Mouse (Mus musculus): ENCODE data around the gene Tfe3. TPM values are rescaled to one million over a fixed set of nuclear protein-coding genes. Genes with fewer than 3 reads are reported as not detected.
"Not testable (repeated sequence)": the region's sequence is repeated elsewhere in the genome, so short reads cannot be mapped to it uniquely, and the experiment has no call there.

Gene Tfe3
- 16.2 and 16.5 TPM in 2 replicates for polyA plus RNA-seq (2014; fragmentation: Nextera tagmentation; extraction: Ambion mirVana)

DNA sequence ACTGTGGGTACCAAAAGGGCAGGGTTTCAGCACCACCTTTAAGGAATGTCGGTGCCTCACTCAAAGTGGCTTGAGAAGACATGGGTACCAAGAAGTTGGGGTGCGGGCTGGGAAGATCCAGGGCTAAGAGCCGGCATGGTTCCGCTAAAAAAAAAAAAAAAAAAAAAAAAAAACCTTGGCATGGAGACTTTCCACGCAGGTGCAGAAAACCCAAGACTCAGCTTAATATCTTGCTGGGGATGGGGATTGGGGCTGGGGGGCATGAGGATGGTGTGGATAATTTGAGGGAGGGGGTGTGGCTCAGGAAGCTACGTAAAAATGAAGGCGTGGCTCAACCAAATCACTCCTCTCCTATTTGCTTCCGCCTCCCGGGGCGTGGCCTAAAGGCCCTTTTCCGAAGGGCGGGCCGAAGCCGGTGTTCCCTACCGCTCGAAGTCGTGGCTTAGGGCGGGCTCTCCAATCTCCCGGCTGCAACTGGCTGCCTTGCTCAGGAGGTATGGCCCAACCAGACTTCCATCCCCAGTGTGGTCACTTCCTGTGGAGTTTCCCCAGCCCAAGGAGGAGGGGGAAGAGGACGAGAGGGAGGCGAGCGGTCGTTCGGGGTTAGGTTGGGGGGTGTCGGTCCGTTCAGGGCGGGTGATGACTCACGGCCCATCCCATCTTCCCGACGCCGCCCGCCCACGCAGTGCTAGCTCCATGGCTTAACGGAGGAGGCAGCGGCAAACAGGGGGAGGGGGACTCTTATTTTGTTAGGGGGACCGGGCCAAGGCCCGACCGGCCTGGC lies at the start of gene Tfe3:
Gene Tfe3 (plus strand): TSS at position 424 of the 784 bp plus-strand sequence.
- Histone ChIP-seq H3K9ac (replicated peaks; ENCODE audit: low read length) (peak within 1 kb of the TSS; percentile 57), H3K27me3 (ENCODE audit: control insufficient read depth, insufficient read depth, low read length) (no peaks in the 10 kb centered on the region), H3K27ac (replicated peaks; ENCODE audit: low read depth, low read length) (no peak within 1 kb of the TSS), H3K36me3 (replicated peaks; ENCODE audit: control insufficient read depth, insufficient read depth, low read depth, low read length) (no peaks in the 10 kb centered on the region), H3K4me1 (ENCODE audit: control insufficient read depth, insufficient read depth, low read length) (no peaks in the 10 kb centered on the region), H3K4me3 (ENCODE audit: low read depth, low read length) (peak within 1 kb of the TSS; percentile 69), H3K4me2 (ENCODE audit: low read depth, low read length) (peak within 1 kb of the TSS; percentile 65), H3K9me3 (replicated peaks; ENCODE audit: control insufficient read depth, low read length) (no peaks in the 10 kb centered on the region)
- DNase-seq (ENCODE audit: low spot score) (peak; percentile 91), ATAC-seq (replicated peaks; ENCODE audit: insufficient number of reproducible peaks, low FRiP score, low TSS enrichment, low read depth) (peak; percentile 95)
- WGBS: 14% methylated on average over 33 of the region's 38 CpGs

DNA sequence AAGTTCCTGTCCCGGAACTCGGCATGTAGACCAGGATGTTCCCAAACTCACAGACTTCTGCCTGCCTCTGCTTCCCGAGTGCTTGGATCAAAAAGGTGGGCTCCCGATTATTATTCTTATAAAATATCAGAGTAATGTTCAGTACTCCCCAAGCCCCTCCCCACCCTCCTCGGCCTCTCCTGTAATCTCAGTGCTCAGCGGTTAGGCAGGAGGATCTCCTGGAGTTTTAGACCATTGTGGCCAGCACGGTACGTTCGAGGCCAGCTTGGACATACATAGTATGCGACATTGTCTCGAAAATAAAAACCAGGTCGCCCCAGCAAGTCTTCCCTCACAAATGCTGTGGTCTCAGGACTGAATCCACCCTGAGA lies 48.6 kb upstream of the Tfe3 start:
- H3K4me3 ChIP-seq (ENCODE audit: low read depth, low read length): peak overlapping the region; percentile 23
- not testable (repeated sequence) for H3K9ac ChIP-seq (replicated peaks; ENCODE audit: low read length); H3K9me3 ChIP-seq (replicated peaks; ENCODE audit: control insufficient read depth, low read length); DNase-seq (ENCODE audit: low spot score); H3K27me3 ChIP-seq (ENCODE audit: control insufficient read depth, insufficient read depth, low read length); H3K4me1 ChIP-seq (ENCODE audit: control insufficient read depth, insufficient read depth, low read length); ATAC-seq (replicated peaks; ENCODE audit: insufficient number of reproducible peaks, low FRiP score, low TSS enrichment, low read depth); H3K36me3 ChIP-seq (replicated peaks; ENCODE audit: control insufficient read depth, insufficient read depth, low read depth, low read length); H3K27ac ChIP-seq (replicated peaks; ENCODE audit: low read depth, low read length)
- H3K4me2 ChIP-seq (ENCODE audit: low read depth, low read length): peak overlapping the region; percentile 39
- WGBS: 31% methylated on average over 4 of the region's 12 CpGs

DNA sequence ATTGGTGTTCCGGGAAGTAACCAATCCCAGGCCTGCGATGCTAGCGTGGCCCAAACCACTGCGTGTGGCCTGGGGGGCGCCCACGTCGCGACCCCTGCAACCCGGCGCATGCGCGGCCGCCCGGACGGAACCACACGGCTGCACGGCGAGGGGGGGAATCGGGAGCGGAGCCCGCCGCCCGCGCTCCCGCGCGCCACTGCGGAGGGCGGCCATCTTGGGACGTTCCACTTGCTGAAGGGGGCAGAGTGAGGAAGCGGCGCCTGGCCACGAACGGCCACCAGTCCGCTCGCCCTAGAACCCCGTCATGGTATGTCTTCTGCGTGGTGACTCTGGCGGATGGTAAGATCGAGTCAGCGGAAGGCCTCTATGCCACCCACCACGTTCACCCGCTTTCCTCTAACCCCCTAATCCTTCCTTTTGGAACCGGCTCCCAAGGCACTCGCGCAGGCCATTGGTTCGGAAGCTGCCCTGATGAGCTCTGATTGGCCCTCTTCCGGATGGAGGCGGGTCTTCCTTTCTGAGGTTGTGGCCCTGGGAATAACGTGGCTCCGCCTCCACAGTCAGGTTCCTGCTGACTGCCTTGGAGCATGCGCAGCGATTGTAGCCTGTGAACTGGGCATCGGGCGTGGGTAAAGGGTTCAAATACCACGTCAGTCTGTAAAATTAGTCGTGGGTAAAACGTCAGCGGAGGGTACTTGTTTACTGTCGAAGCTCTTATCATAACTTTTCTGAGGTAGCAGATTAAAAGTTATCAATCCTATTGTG lies 48.0 kb upstream of the Tfe3 start, which contains the start of gene Wdr45:
Gene Wdr45 (plus strand): TSS at position 199 of the 765 bp plus-strand sequence.
- Histone ChIP-seq H3K4me2 (ENCODE audit: low read depth, low read length) (peak within 1 kb of the TSS; percentile 39), H3K4me3 (ENCODE audit: low read depth, low read length) (peak within 1 kb of the TSS; percentile 23)
- ATAC-seq (replicated peaks; ENCODE audit: insufficient number of reproducible peaks, low FRiP score, low TSS enrichment, low read depth) (peak; percentile 95), DNase-seq (ENCODE audit: low spot score) (peak; percentile 91)
- not testable (repeated sequence) for H3K36me3 ChIP-seq (replicated peaks; ENCODE audit: control insufficient read depth, insufficient read depth, low read depth, low read length); H3K27ac ChIP-seq (replicated peaks; ENCODE audit: low read depth, low read length); H3K9me3 ChIP-seq (replicated peaks; ENCODE audit: control insufficient read depth, low read length); H3K4me1 ChIP-seq (ENCODE audit: control insufficient read depth, insufficient read depth, low read length); H3K9ac ChIP-seq (replicated peaks; ENCODE audit: low read length); H3K27me3 ChIP-seq (ENCODE audit: control insufficient read depth, insufficient read depth, low read length)
- WGBS: 16% methylated on average over 36 of the region's 60 CpGs

DNA sequence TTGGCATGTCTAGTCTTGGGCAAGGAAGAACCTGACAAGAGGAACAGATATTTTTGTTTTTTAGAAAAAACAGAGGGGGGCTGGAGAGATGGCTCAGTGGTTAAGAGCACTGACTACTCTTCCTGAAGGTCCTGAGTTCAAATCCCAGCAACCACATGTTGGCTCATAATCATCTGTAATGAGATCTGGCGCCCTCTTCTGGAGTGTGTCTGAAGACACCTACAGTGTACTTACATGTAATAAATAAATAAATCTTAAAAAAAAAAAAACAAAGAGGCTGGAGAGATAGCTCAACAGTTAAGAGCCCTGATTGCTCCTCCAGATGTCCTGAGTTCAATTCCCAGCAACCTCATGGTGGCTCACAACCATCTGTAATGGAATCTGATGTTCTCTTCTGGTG lies 46.3 kb upstream of the Tfe3 start:
- not testable (repeated sequence) for DNase-seq (ENCODE audit: low spot score); H3K27ac ChIP-seq (replicated peaks; ENCODE audit: low read depth, low read length); H3K9ac ChIP-seq (replicated peaks; ENCODE audit: low read length); H3K4me3 ChIP-seq (ENCODE audit: low read depth, low read length); H3K36me3 ChIP-seq (replicated peaks; ENCODE audit: control insufficient read depth, insufficient read depth, low read depth, low read length); H3K9me3 ChIP-seq (replicated peaks; ENCODE audit: control insufficient read depth, low read length); H3K4me2 ChIP-seq (ENCODE audit: low read depth, low read length); H3K4me1 ChIP-seq (ENCODE audit: control insufficient read depth, insufficient read depth, low read length); ATAC-seq (replicated peaks; ENCODE audit: insufficient number of reproducible peaks, low FRiP score, low TSS enrichment, low read depth); H3K27me3 ChIP-seq (ENCODE audit: control insufficient read depth, insufficient read depth, low read length)
- 42% methylated on average over 1 of the region's 1 CpGs for WGBS

DNA sequence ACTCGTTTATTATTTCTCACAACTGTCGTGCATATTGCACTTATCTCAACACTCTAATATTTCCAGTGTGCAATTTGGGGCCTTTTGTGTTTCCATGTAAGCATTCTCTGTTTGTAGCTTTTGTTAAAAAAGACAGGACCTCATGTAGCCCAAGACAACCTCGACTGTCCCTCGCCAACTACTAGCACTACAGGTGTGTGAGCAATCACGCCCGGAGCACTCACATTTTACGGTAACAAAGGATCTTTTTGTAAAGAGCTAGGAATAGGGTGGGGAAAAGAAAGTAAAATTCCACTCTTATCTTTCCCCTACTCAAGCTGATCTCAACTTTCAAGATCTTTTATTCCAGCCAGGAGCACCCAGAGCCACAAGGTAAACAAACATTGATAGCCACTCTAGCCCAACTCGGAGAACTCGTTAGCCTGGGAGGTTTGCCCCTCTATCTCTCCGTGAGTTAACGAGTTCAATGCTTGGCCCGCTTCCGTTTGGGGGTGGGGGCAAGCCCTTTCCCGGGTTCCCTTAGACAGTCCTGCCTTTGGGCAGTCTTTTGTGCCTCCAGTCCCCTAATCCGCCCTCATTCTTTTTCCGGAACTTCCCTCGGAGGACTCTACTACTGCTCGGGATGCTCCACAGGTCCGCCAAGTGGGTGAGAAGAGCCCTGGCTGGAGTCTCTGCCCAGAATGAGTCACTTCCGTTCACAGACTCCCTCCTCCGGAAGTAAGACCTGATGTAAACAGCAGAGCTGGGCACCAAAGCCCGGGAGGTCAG lies 40.7 kb upstream of the Tfe3 start, which contains the start of gene Gm45208:
Gene Gm45208 (plus strand): TSS at position 732 of the 768 bp plus-strand sequence.
- H3K27me3 ChIP-seq (ENCODE audit: control insufficient read depth, insufficient read depth, low read length): no peaks in the 10 kb centered on the region

DNA sequence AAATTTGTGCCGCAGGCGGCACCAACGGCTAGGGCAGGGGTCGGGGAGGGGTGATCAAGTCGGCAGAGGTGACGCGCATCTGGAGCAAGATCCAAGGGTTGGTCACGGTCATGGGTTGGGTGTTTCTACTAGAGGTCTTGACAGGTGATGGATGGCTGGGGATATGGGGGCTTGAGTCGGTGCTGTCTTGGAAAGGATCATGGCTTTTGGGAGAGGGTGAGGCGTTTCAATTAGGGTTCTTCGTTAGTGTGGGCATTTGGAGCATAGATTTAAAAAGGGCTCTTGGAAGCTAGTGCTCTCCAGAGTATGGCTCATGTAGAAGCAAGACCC lies 40.1 kb upstream of the Tfe3 start:
- H3K4me2 ChIP-seq (ENCODE audit: low read depth, low read length): peak overlapping the region; percentile 46
- no peaks in the 10 kb centered on the region for H3K36me3 ChIP-seq (replicated peaks; ENCODE audit: control insufficient read depth, insufficient read depth, low read depth, low read length)
- H3K9me3 ChIP-seq (replicated peaks; ENCODE audit: control insufficient read depth, low read length): no peaks in the 10 kb centered on the region
- 20% methylated on average over 11 of the region's 11 CpGs for WGBS
- H3K4me1 ChIP-seq (ENCODE audit: control insufficient read depth, insufficient read depth, low read length): no peaks in the 10 kb centered on the region
- H3K4me3 ChIP-seq (ENCODE audit: low read depth, low read length): peak overlapping the region; percentile 53
- H3K27ac ChIP-seq (replicated peaks; ENCODE audit: low read depth, low read length): no peak overlapping the region
- no peak for DNase-seq (ENCODE audit: low spot score)
- ATAC-seq (replicated peaks; ENCODE audit: insufficient number of reproducible peaks, low FRiP score, low TSS enrichment, low read depth): peak; percentile 41
- H3K9ac ChIP-seq (replicated peaks; ENCODE audit: low read length): peak overlapping the region; percentile 67
- H3K27me3 ChIP-seq (ENCODE audit: control insufficient read depth, insufficient read depth, low read length): no peaks in the 10 kb centered on the region

More for the DNA sequence above, 40.7 kb upstream of the Tfe3 start, which contains the start of gene Gm45208:
- Histone ChIP-seq H3K4me2 (ENCODE audit: low read depth, low read length) (peak within 1 kb of the TSS; percentile 46), H3K4me1 (ENCODE audit: control insufficient read depth, insufficient read depth, low read length) (no peaks in the 10 kb centered on the region), H3K4me3 (ENCODE audit: low read depth, low read length) (peak within 1 kb of the TSS; percentile 53), H3K9me3 (replicated peaks; ENCODE audit: control insufficient read depth, low read length) (no peaks in the 10 kb centered on the region), H3K27ac (replicated peaks; ENCODE audit: low read depth, low read length) (peak within 1 kb of the TSS; percentile 81), H3K9ac (replicated peaks; ENCODE audit: low read length) (peak within 1 kb of the TSS; percentile 67), H3K36me3 (replicated peaks; ENCODE audit: control insufficient read depth, insufficient read depth, low read depth, low read length) (no peaks in the 10 kb centered on the region)
- 22% methylated on average over 22 of the region's 22 CpGs for WGBS
- DNase-seq (ENCODE audit: low spot score) (peak; percentile 80), ATAC-seq (replicated peaks; ENCODE audit: insufficient number of reproducible peaks, low FRiP score, low TSS enrichment, low read depth) (peak; percentile 77)

DNA sequence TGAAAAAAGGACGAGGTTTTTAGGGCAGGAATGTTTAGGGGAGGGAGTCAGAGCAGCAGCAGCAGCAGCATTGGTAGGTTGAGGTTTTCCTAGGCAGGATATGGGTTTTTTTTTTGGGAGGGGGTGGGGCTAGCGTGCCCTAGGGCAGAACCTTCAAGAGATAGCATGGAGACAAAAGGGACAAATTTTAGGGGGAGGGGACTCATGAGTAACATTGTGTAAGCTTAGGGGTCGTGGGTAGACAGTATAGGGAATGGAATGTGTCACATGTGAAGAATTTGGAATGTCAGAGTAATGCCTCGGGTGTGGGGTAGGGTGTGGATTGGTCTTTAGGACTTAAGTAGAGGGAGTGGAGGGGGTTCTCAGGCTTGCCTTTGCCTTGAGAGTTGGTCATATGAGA lies 39.7 kb upstream of the Tfe3 start:
- peak overlapping the region; percentile 46 for H3K4me2 ChIP-seq (ENCODE audit: low read depth, low read length)
- peak overlapping the region; percentile 67 for H3K9ac ChIP-seq (replicated peaks; ENCODE audit: low read length)
- no peaks in the 10 kb centered on the region for H3K36me3 ChIP-seq (replicated peaks; ENCODE audit: control insufficient read depth, insufficient read depth, low read depth, low read length)
- H3K27ac ChIP-seq (replicated peaks; ENCODE audit: low read depth, low read length): no peak overlapping the region
- no peak for ATAC-seq (replicated peaks; ENCODE audit: insufficient number of reproducible peaks, low FRiP score, low TSS enrichment, low read depth)
- 28% methylated on average over 4 of the region's 4 CpGs for WGBS
- H3K4me3 ChIP-seq (ENCODE audit: low read depth, low read length): peak overlapping the region; percentile 53
- no peaks in the 10 kb centered on the region for H3K9me3 ChIP-seq (replicated peaks; ENCODE audit: control insufficient read depth, low read length)
- no peaks in the 10 kb centered on the region for H3K4me1 ChIP-seq (ENCODE audit: control insufficient read depth, insufficient read depth, low read length)
- no peaks in the 10 kb centered on the region for H3K27me3 ChIP-seq (ENCODE audit: control insufficient read depth, insufficient read depth, low read length)
- no peak for DNase-seq (ENCODE audit: low spot score)
